Mouse (Mus musculus): ENCODE results near the gene Txnrd1. TPM values are rescaled to one million over a fixed set of nuclear protein-coding genes. Genes with fewer than 3 reads are reported as not detected.

The Txnrd1 gene
- polyA plus RNA-seq, 1 experiment from 2014 or later: 79.4 TPM

DNA sequence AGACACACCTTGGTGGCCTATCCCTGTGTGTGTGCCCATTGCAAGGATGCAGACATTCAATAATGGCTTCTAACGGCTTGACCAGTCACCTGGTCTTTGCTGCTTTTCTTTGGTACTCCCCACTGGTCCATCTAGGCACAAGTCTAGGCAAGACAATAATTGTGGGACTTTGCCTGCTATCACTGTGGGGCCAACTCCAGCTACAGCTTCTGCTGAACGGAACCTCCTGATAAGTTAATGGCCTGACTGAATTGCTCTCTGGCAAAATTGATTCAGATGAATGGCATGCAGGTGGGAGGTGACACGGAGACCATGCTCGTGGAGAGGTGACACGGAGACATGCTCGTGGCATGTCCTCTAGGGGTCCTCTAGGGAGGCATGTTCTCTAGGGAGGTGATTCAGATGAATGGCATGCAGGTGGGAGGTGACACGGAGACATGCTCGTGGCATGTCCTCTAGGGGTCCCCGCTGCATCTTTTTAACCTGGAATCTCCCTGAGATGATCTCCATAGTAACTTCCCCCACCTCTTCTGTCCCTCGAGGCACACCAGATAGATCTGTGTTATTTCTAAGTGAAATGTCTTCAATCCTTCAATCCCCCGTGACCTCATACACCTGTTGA is 35.3 kb upstream of the Txnrd1 start:
- WGBS: 38% methylated on average over 11 of the region's 11 CpGs
- no peak overlapping the region for H3K27ac ChIP-seq (ENCODE audit: low read length)
- no peak for ATAC-seq (ENCODE audit: insufficient read depth, low FRiP score)
- H3K4me2 ChIP-seq (ENCODE audit: low read depth, low read length): no peak overlapping the region
- H3K36me3 ChIP-seq (ENCODE audit: control insufficient read depth, insufficient read depth, low read length): no peaks in the 10 kb centered on the region
- no peak overlapping the region for H3K9ac ChIP-seq (ENCODE audit: low read length)
- H3K9me3 ChIP-seq (replicated peaks; ENCODE audit: control insufficient read depth, low read length): no peaks in the 10 kb centered on the region
- no peaks in the 10 kb centered on the region for H3K4me1 ChIP-seq (ENCODE audit: control insufficient read depth, insufficient read depth, low read length)
- no peak overlapping the region for H3K4me3 ChIP-seq (replicated peaks; ENCODE audit: low read length)
- no peaks in the 10 kb centered on the region for H3K27me3 ChIP-seq (ENCODE audit: control insufficient read depth, insufficient read depth, low read length)

- Histone ChIP-seq H3K9ac (ENCODE audit: low read length) (no peak overlapping the region), H3K4me3 (replicated peaks; ENCODE audit: low read length) (no peak overlapping the region), H3K4me2 (ENCODE audit: low read depth, low read length) (no peak overlapping the region), H3K9me3 (replicated peaks; ENCODE audit: control insufficient read depth, low read length) (no peaks in the 10 kb centered on the region), H3K27ac (ENCODE audit: low read length) (no peak overlapping the region), H3K36me3 (ENCODE audit: control insufficient read depth, insufficient read depth, low read length) (no peaks in the 10 kb centered on the region), H3K4me1 (ENCODE audit: control insufficient read depth, insufficient read depth, low read length) (no peaks in the 10 kb centered on the region), H3K27me3 (ENCODE audit: control insufficient read depth, insufficient read depth, low read length) (no peaks in the 10 kb centered on the region)
- WGBS: 52% methylated on average over 5 of the region's 5 CpGs
- ATAC-seq (ENCODE audit: insufficient read depth, low FRiP score): peak; percentile 56; the same call in 1 of the 2 replicates
Measured at GRCm38 (mm10) chr10:82800094-82800493, 33.7 kb upstream of the Txnrd1 start.

DNA sequence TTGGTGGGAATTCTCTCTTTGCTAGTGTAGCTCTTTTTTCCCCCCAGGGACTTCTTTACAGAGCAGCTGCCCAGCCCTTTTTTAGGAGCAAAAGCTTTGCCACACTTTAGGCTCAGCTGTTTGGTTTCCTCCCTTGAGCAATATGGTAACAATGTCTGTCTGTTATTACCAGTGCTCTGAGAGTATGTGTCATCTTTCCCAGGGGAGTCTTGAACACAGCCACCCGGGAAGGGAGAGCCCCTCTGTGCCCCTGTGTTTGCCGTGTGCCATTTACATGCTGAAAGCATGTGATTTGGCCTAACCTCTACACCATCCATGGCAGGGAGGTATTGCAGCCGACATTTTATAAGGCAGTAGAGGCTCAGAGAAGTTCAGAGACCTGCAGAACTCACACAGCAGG is 29.4 kb upstream of the Txnrd1 start:
- Histone ChIP-seq H3K4me3 (replicated peaks; ENCODE audit: low read length) (no peak overlapping the region), H3K27me3 (ENCODE audit: control insufficient read depth, insufficient read depth, low read length) (no peaks in the 10 kb centered on the region), H3K36me3 (ENCODE audit: control insufficient read depth, insufficient read depth, low read length) (no peaks in the 10 kb centered on the region), H3K9me3 (replicated peaks; ENCODE audit: control insufficient read depth, low read length) (no peaks in the 10 kb centered on the region), H3K27ac (ENCODE audit: low read length) (no peak overlapping the region), H3K9ac (ENCODE audit: low read length) (no peak overlapping the region), H3K4me1 (ENCODE audit: control insufficient read depth, insufficient read depth, low read length) (no peaks in the 10 kb centered on the region), H3K4me2 (ENCODE audit: low read depth, low read length) (no peak overlapping the region)
- ATAC-seq (ENCODE audit: insufficient read depth, low FRiP score): no peak
- 69% methylated on average over 3 of the region's 3 CpGs for WGBS

GRCm38 (mm10) chr10:82805111-82805510 is 28.6 kb upstream of the Txnrd1 start:
- H3K27ac ChIP-seq (ENCODE audit: low read length): no peak overlapping the region
- no peak overlapping the region for H3K9ac ChIP-seq (ENCODE audit: low read length)
- no peaks in the 10 kb centered on the region for H3K36me3 ChIP-seq (ENCODE audit: control insufficient read depth, insufficient read depth, low read length)
- ATAC-seq (ENCODE audit: insufficient read depth, low FRiP score): peak; percentile 76; the same call in 1 of the 2 replicates
- 56% methylated on average over 6 of the region's 6 CpGs for WGBS
- no peaks in the 10 kb centered on the region for H3K27me3 ChIP-seq (ENCODE audit: control insufficient read depth, insufficient read depth, low read length)
- no peaks in the 10 kb centered on the region for H3K4me1 ChIP-seq (ENCODE audit: control insufficient read depth, insufficient read depth, low read length)
- H3K9me3 ChIP-seq (replicated peaks; ENCODE audit: control insufficient read depth, low read length): no peaks in the 10 kb centered on the region
- H3K4me3 ChIP-seq (replicated peaks; ENCODE audit: low read length): no peak overlapping the region
- no peak overlapping the region for H3K4me2 ChIP-seq (ENCODE audit: low read depth, low read length)

DNA sequence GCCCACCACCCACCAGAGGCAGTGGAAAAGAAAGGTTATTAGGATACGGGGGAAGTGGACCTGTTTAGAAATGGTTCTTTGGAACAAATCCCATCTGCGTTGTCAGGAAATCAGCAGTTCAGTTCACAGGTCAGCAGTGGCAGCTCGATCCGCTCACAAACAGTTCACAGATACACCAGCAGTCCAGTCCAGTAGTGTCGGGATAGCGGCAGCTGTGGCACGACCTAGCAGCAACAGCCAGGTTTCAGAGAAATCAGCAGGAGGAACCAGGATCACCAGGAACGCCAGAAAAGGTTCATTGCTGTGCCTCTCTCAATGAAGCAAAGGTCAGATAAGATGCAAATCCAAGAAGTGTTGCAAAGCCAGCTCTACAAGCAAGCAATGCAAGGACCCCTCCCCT is 27.3 kb upstream of the Txnrd1 start:
- no peak for ATAC-seq (ENCODE audit: insufficient read depth, low FRiP score)
- H3K36me3 ChIP-seq (ENCODE audit: control insufficient read depth, insufficient read depth, low read length): no peaks in the 10 kb centered on the region
- no peak overlapping the region for H3K9ac ChIP-seq (ENCODE audit: low read length)
- WGBS: 60% methylated on average over 8 of the region's 8 CpGs
- H3K4me2 ChIP-seq (ENCODE audit: low read depth, low read length): no peak overlapping the region
- H3K27me3 ChIP-seq (ENCODE audit: control insufficient read depth, insufficient read depth, low read length): no peaks in the 10 kb centered on the region
- H3K9me3 ChIP-seq (replicated peaks; ENCODE audit: control insufficient read depth, low read length): no peaks in the 10 kb centered on the region
- H3K27ac ChIP-seq (ENCODE audit: low read length): no peak overlapping the region
- H3K4me3 ChIP-seq (replicated peaks; ENCODE audit: low read length): no peak overlapping the region
- no peaks in the 10 kb centered on the region for H3K4me1 ChIP-seq (ENCODE audit: control insufficient read depth, insufficient read depth, low read length)

- H3K9ac ChIP-seq (ENCODE audit: low read length): no peak overlapping the region
- H3K9me3 ChIP-seq (replicated peaks; ENCODE audit: control insufficient read depth, low read length): no peaks in the 10 kb centered on the region
- ATAC-seq (ENCODE audit: insufficient read depth, low FRiP score): no peak
- H3K4me3 ChIP-seq (replicated peaks; ENCODE audit: low read length): no peak overlapping the region
- H3K4me2 ChIP-seq (ENCODE audit: low read depth, low read length): no peak overlapping the region
- no peaks in the 10 kb centered on the region for H3K27me3 ChIP-seq (ENCODE audit: control insufficient read depth, insufficient read depth, low read length)
- H3K36me3 ChIP-seq (ENCODE audit: control insufficient read depth, insufficient read depth, low read length): no peaks in the 10 kb centered on the region
- H3K27ac ChIP-seq (ENCODE audit: low read length): no peak overlapping the region
- 0 out of 2 replicates have a peak, but pooled peaks cover 2% of the 10 kb centered on the region for H3K4me1 ChIP-seq (ENCODE audit: control insufficient read depth, insufficient read depth, low read length)
- 71% methylated on average over 7 of the region's 7 CpGs for whole genome bisulfite sequencing
Measured at GRCm38 (mm10) chr10:82807238-82807637, 26.5 kb upstream of the Txnrd1 start.

DNA sequence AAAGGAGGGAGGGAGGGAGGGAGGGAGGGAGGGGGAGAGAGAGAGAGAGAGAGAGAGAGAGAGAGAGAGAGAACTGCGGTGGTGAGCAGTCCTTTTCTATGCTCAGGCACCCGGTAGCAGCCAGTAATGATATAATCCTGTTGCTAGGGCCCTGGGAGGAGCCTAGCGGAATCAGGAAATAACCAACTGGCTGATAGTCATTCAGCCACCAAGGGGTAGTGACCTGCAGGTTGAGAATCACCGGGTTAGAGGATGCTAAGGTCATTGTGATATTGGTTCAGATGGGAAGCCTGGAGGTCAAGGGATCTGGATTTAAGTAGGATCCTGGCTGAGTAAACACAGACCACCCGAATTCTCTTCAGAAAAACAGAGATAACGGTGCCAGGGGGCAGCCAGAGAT is 25.6 kb upstream of the Txnrd1 start:
- Histone ChIP-seq H3K4me3 (replicated peaks; ENCODE audit: low read length) (no peak overlapping the region), H3K36me3 (ENCODE audit: control insufficient read depth, insufficient read depth, low read length) (no peaks in the 10 kb centered on the region), H3K4me2 (ENCODE audit: low read depth, low read length) (no peak overlapping the region), H3K9ac (ENCODE audit: low read length) (no peak overlapping the region), H3K27me3 (ENCODE audit: control insufficient read depth, insufficient read depth, low read length) (no peaks in the 10 kb centered on the region), H3K27ac (ENCODE audit: low read length) (no peak overlapping the region), H3K9me3 (replicated peaks; ENCODE audit: control insufficient read depth, low read length) (no peaks in the 10 kb centered on the region), H3K4me1 (ENCODE audit: control insufficient read depth, insufficient read depth, low read length) (0 out of 2 replicates have a peak, but pooled peaks cover 2% of the 10 kb centered on the region)
- 39% methylated on average over 6 of the region's 6 CpGs for WGBS
- ATAC-seq (ENCODE audit: insufficient read depth, low FRiP score): no peak

DNA sequence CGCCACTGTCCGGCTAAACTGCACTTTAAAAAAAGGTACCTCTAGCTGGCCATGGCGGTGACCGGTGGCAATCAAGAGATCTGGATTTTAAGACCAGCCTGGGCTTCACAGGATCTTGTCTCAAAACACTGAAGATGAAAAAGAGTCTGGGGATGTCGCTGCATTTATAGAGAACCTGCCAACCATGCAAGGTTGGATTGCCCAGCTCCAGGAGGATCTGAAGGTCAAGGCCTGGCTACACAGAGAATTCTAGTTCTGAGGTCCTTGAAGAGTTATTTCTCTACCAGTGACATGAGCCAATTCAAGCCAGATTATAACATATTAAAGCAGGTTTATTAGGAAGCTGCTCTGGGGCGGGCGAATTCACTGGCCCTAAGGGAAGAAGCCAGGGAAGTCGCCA is 24.9 kb upstream of the Txnrd1 start:
- no peak overlapping the region for H3K27ac ChIP-seq (ENCODE audit: low read length)
- ATAC-seq (ENCODE audit: insufficient read depth, low FRiP score): no peak
- H3K4me1 ChIP-seq (ENCODE audit: control insufficient read depth, insufficient read depth, low read length): 0 out of 2 replicates have a peak, but pooled peaks cover 2% of the 10 kb centered on the region
- H3K36me3 ChIP-seq (ENCODE audit: control insufficient read depth, insufficient read depth, low read length): no peaks in the 10 kb centered on the region
- no peaks in the 10 kb centered on the region for H3K27me3 ChIP-seq (ENCODE audit: control insufficient read depth, insufficient read depth, low read length)
- no peak overlapping the region for H3K4me3 ChIP-seq (replicated peaks; ENCODE audit: low read length)
- WGBS: 90% methylated on average over 8 of the region's 8 CpGs
- H3K9ac ChIP-seq (ENCODE audit: low read length): no peak overlapping the region
- H3K4me2 ChIP-seq (ENCODE audit: low read depth, low read length): no peak overlapping the region
- no peaks in the 10 kb centered on the region for H3K9me3 ChIP-seq (replicated peaks; ENCODE audit: control insufficient read depth, low read length)

- no peaks in the 10 kb centered on the region for H3K9me3 ChIP-seq (replicated peaks; ENCODE audit: control insufficient read depth, low read length)
- no peak overlapping the region for H3K27ac ChIP-seq (ENCODE audit: low read length)
- H3K4me2 ChIP-seq (ENCODE audit: low read depth, low read length): no peak overlapping the region
- no peaks in the 10 kb centered on the region for H3K36me3 ChIP-seq (ENCODE audit: control insufficient read depth, insufficient read depth, low read length)
- H3K4me3 ChIP-seq (replicated peaks; ENCODE audit: low read length): no peak overlapping the region
- H3K27me3 ChIP-seq (ENCODE audit: control insufficient read depth, insufficient read depth, low read length): no peaks in the 10 kb centered on the region
- no peak for ATAC-seq (ENCODE audit: insufficient read depth, low FRiP score)
- 44% methylated on average over 3 of the region's 3 CpGs for WGBS
- H3K9ac ChIP-seq (ENCODE audit: low read length): no peak overlapping the region
- 0 out of 2 replicates have a peak, but pooled peaks cover 2% of the 10 kb centered on the region for H3K4me1 ChIP-seq (ENCODE audit: control insufficient read depth, insufficient read depth, low read length)
Measured at GRCm38 (mm10) chr10:82809352-82809751, 24.4 kb upstream of the Txnrd1 start.

All from stomach, embryonic 16.5 days (tissue).